Mouse (Mus musculus): ENCODE measurements around the gene Prkca.

GRCm38 (mm10) chr11:108204895-108205248, 138.9 kb downstream of the Prkca start:
- TF ChIP-seq CTCF (IDR thresholded peaks at IDR 0.05; ENCODE audit: low read depth, low read length) (no peak), POLR2A (IDR thresholded peaks at IDR 0.05; ENCODE audit: insufficient read depth, low read length) (no peak), EP300 (IDR thresholded peaks at IDR 0.05; ENCODE audit: insufficient read depth, low read depth, low read length) (no peak)
